Mouse (Mus musculus) C2C12 (cell line): ENCODE data around the gene Ccdc171. TPM values are rescaled to one million over a fixed set of nuclear protein-coding genes. Genes with fewer than 3 reads are reported as not detected.

Source experiments
- H3K27me3 ChIP-seq: one replicate; pipeline ENCODE4 v1.6.1; 2011; ENCODE audit not compliant: control insufficient read depth, insufficient read depth, insufficient read length
- H3K36me3 ChIP-seq: one replicate; pipeline ENCODE4 v1.6.1; 2011; ENCODE audit not compliant: control insufficient read depth, insufficient read depth
- H3K4me3 ChIP-seq: one replicate; pipeline ENCODE4 v1.5.1; 2011; ENCODE audit warnings: mild to moderate bottlenecking, control low read depth; ENCODE audit not compliant: poor library complexity, insufficient read depth, severe bottlenecking
- H3K79me2 ChIP-seq: one replicate; pipeline ENCODE4 v1.6.1; 2011; ENCODE audit not compliant: control insufficient read depth, insufficient read depth
- H3K79me3 ChIP-seq: one replicate; pipeline ENCODE4 v1.6.1; 2011; ENCODE audit warnings: low read depth, control low read depth
- H3ac ChIP-seq: one replicate; pipeline ENCODE3; 2011; ENCODE audit warnings: low read depth; ENCODE audit not compliant: control insufficient read depth, insufficient read length
- CEBPB ChIP-seq: IDR thresholded peaks from one replicate; pipeline ENCODE4 v1.6.1; 2011; ENCODE audit warnings: low read depth, mild to moderate bottlenecking, control low read depth, moderate library complexity
- CTCF ChIP-seq: IDR thresholded peaks from one replicate; pipeline ENCODE4 v1.5.1; 2011; ENCODE audit not compliant: control insufficient read depth, insufficient read depth, insufficient read length
- FOSL1 ChIP-seq: IDR thresholded peaks from one replicate; pipeline ENCODE4 v1.8.0; 2011; ENCODE audit warnings: mild to moderate bottlenecking, low read length; ENCODE audit not compliant: poor library complexity, insufficient read depth, severe bottlenecking
- MAX ChIP-seq: IDR thresholded peaks from one replicate; pipeline ENCODE4 v1.6.1; 2011; ENCODE audit warnings: mild to moderate bottlenecking, control low read depth
- MYOD1 ChIP-seq: IDR thresholded peaks from one replicate; pipeline ENCODE4 v1.6.1; 2011; ENCODE audit warnings: low read depth; ENCODE audit not compliant: control insufficient read depth, insufficient read length
- MYOG ChIP-seq: IDR thresholded peaks from one replicate; pipeline ENCODE4 v1.6.1; 2011; ENCODE audit not compliant: control insufficient read depth, insufficient read length; ENCODE audit errors: extremely low read depth
- USF1 ChIP-seq: IDR thresholded peaks from one replicate; pipeline ENCODE4 v1.6.1; 2011; ENCODE audit warnings: low read depth, mild to moderate bottlenecking, control low read depth, moderate library complexity
- polyA plus RNA-seq: library from polyadenylated mRNA; unstranded; fragments of >200 nt; fragmentation: generic; extraction: Trizol; gene quantifications from one replicate; pipeline ENCODE4 v1.2.1, GENCODE M21; 2012; ENCODE audit warnings: missing spikeins

Ccdc171 gene
- polyA plus RNA-seq, 1 experiment, result 0.37 TPM

- no peaks in the 10 kb centered on the region for H3K79me2 ChIP-seq
- H3K36me3 ChIP-seq, result no peaks in the 10 kb centered on the region
- H3ac ChIP-seq, result no peak overlapping the region
- H3K79me3 ChIP-seq, result no peaks in the 10 kb centered on the region
- TF ChIP-seq MAX (no peak), FOSL1 (no peak), MYOG (no peak), USF1 (no peak), CEBPB (no peak), MYOD1 (no peak), CTCF (no peak)
- no peak overlapping the region for H3K4me3 ChIP-seq
- H3K27me3 ChIP-seq, result no peaks in the 10 kb centered on the region
These were observed 199.8 kb downstream of the Ccdc171 start for GRCm38 (mm10) chr4:83725136-83725535.

- Histone ChIP-seq H3ac (no peak overlapping the region), H3K79me3 (no peaks in the 10 kb centered on the region), H3K36me3 (no peaks in the 10 kb centered on the region), H3K79me2 (no peaks in the 10 kb centered on the region), H3K4me3 (no peak overlapping the region), H3K27me3 (no peaks in the 10 kb centered on the region)
- TF ChIP-seq CEBPB (no peak), CTCF (no peak), FOSL1 (no peak), USF1 (no peak), MAX (no peak), MYOG (no peak), MYOD1 (no peak)
These were observed 214.0 kb downstream of the Ccdc171 start for GRCm38 (mm10) chr4:83739137-83739890.

GRCm38 (mm10) chr4:83739891-83740277 is 214.5 kb downstream of the Ccdc171 start:
- TF ChIP-seq MYOD1 (no peak), FOSL1 (no peak), USF1 (no peak), MAX (no peak), CTCF (no peak), CEBPB (no peak), MYOG (no peak)

GRCm38 (mm10) chr4:83742806-83743460 is 217.6 kb downstream of the Ccdc171 start:
- Histone ChIP-seq H3K36me3 (no peaks in the 10 kb centered on the region), H3K4me3 (no peak overlapping the region), H3K79me2 (no peaks in the 10 kb centered on the region), H3K79me3 (no peaks in the 10 kb centered on the region), H3K27me3 (no peaks in the 10 kb centered on the region), H3ac (no peak overlapping the region)
- TF ChIP-seq FOSL1, result no peak
- no peak for TF ChIP-seq MYOG
- no peak for TF ChIP-seq MYOD1
- TF ChIP-seq MAX, result no peak
- no peak for TF ChIP-seq CEBPB
- TF ChIP-seq CTCF, result no peak
- TF ChIP-seq USF1, result no peak

More at GRCm38 (mm10) chr4:83739891-83740277, 214.5 kb downstream of the Ccdc171 start:
- H3K79me2 ChIP-seq, result no peaks in the 10 kb centered on the region
- H3K4me3 ChIP-seq, result no peak overlapping the region
- H3ac ChIP-seq, result no peak overlapping the region
- no peaks in the 10 kb centered on the region for H3K27me3 ChIP-seq
- no peaks in the 10 kb centered on the region for H3K36me3 ChIP-seq
- H3K79me3 ChIP-seq, result no peaks in the 10 kb centered on the region

GRCm38 (mm10) chr4:83775136-83775535 is 249.8 kb downstream of the Ccdc171 start:
- Histone ChIP-seq H3K79me3 (no peaks in the 10 kb centered on the region), H3K79me2 (no peaks in the 10 kb centered on the region), H3K36me3 (no peaks in the 10 kb centered on the region), H3K4me3 (no peak overlapping the region), H3K27me3 (no peaks in the 10 kb centered on the region), H3ac (no peak overlapping the region)
- TF ChIP-seq USF1 (no peak), CTCF (no peak), MAX (no peak), MYOG (no peak), MYOD1 (no peak), CEBPB (no peak), FOSL1 (no peak)
